Mouse (Mus musculus) gastrocnemius, postnatal 10 days (tissue): Measurements from ENCODE around the gene Ip6k1. TPM values are rescaled to one million over a fixed set of nuclear protein-coding genes. Genes with fewer than 3 reads are reported as not detected.

Experiments
- microRNA-seq, 2 experiments: library from miRNA; unstranded; fragments of <30 nt; microRNA quantifications; one replicate each; pipeline ENCODE4 v1.2.0; 2021
- total RNA-seq, 2 experiments: library from RNA; stranded (reverse); gene quantifications; 2 replicates each; pipeline ENCODE4 v1.2.3; 2021

Ip6k1 gene
- total RNA-seq, 2 experiments from 2014 or later, result 38.9 to 42.9 TPM

Small RNA genes lying within 50 kb of the gene (microRNA-seq; reads per million reads assigned to microRNA genes)
- 0 reads per million in 2 experiments for gene Mir7088

Other genes starting within 250 kb of the Ip6k1 start
- 10 to 100 TPM; 39.2 to 71.2 TPM for gene Rbm5, start 231.5 kb upstream of the Ip6k1 start, total RNA-seq
- gene Rbm6, start 129.3 kb upstream of the Ip6k1 start, total RNA-seq, result 10 to 100 TPM; 21.6 to 35.5 TPM
- gene Mon1a, start 114.3 kb upstream of the Ip6k1 start, total RNA-seq, result 1 to 10 TPM; 4.0 to 4.8 TPM
- gene Mst1r, start 95.6 kb upstream of the Ip6k1 start, total RNA-seq, result 1 to 10 TPM; 1.9 to 5.6 TPM
- not detected for gene Actl11, start 74.0 kb upstream of the Ip6k1 start, total RNA-seq
- under 1 TPM; 0.80 to 0.86 TPM for gene Camkv, start 66.8 kb upstream of the Ip6k1 start, total RNA-seq
- gene Traip, start 52.4 kb upstream of the Ip6k1 start, total RNA-seq, result 1 to 10 TPM; 1.6 to 2.2 TPM
- gene Uba7, start 27.0 kb upstream of the Ip6k1 start, total RNA-seq, result 1 to 10 TPM; 4.4 to 6.5 TPM
- gene Gm20661, start 19.4 kb upstream of the Ip6k1 start, total RNA-seq, result under 1 TPM; 0.47 to 0.59 TPM
- gene Inka1, start 16.6 kb upstream of the Ip6k1 start, total RNA-seq, result 10 to 100 TPM in 1 of 2 experiments, 1 to 10 TPM in 1; 8.8 to 14.0 TPM
- 1 to 10 TPM in 1 of 2 experiments, under 1 TPM in 1; 0.54 to 1.0 TPM for gene Cdhr4, start 10.0 kb upstream of the Ip6k1 start, total RNA-seq
- gene Gm20662, start 6.2 kb upstream of the Ip6k1 start, total RNA-seq, result not detected
- gene Gmppb, start 46.7 kb downstream of the Ip6k1 start, total RNA-seq, result 10 to 100 TPM in 1 of 2 experiments, 1 to 10 TPM in 1; 8.6 to 10.6 TPM
- gene Amigo3, start 50.7 kb downstream of the Ip6k1 start, total RNA-seq, result 1 to 10 TPM; 2.6 to 3.6 TPM
- gene Mst1, start 77.9 kb downstream of the Ip6k1 start, total RNA-seq, result under 1 TPM in 1 of 2 experiments, not detected in 1; 0.11 TPM
- 100 to 1,000 TPM; 153 to 172 TPM for gene Rnf123, start 80.8 kb downstream of the Ip6k1 start, total RNA-seq
- gene Apeh, start 92.1 kb downstream of the Ip6k1 start, total RNA-seq, result 10 to 100 TPM; 33.9 to 36.6 TPM
- gene Bsn, start 187.9 kb downstream of the Ip6k1 start, total RNA-seq, result under 1 TPM; 0.47 to 0.54 TPM